Mouse (Mus musculus) frontal cortex, postnatal 14 days (tissue): ENCODE measurements around the gene Ankrd22.

ENCODE experiments used
- DNase-seq, 2 experiments: peaks; one replicate each; pipeline ENCODE4 v3.0.0; 2022; ENCODE audit warnings: low spot score in 2 of 2

Gene Ankrd22

GRCm38 (mm10) chr19:34181234-34181633 is 15.4 kb upstream of the Ankrd22 start:
- DNase-seq = no peak

- no peak for DNase-seq
Measured at GRCm38 (mm10) chr19:34180316-34180715, 14.5 kb upstream of the Ankrd22 start.

- DNase-seq = no peak
Measured at GRCm38 (mm10) chr19:34179136-34179535, 13.3 kb upstream of the Ankrd22 start.

GRCm38 (mm10) chr19:34174004-34174403 is 8.2 kb upstream of the Ankrd22 start:
- DNase-seq = no peak

- DNase-seq = no peak
Measured at GRCm38 (mm10) chr19:34171167-34171566, 5.3 kb upstream of the Ankrd22 start.

GRCm38 (mm10) chr19:34169121-34169520 is 3.3 kb upstream of the Ankrd22 start:
- no peak for DNase-seq

GRCm38 (mm10) chr19:34167896-34168661 is 2.2 kb upstream of the Ankrd22 start:
- DNase-seq = no peak

- no peak for DNase-seq
Measured at GRCm38 (mm10) chr19:34166386-34166785, 533 bp upstream of the Ankrd22 start.

- no peak for DNase-seq
Measured at GRCm38 (mm10) chr19:34162693-34163092, 3.2 kb downstream of the Ankrd22 start.

GRCm38 (mm10) chr19:34153263-34154144 is 12.3 kb downstream of the Ankrd22 start:
- no peak for DNase-seq

- DNase-seq = no peak
Measured at GRCm38 (mm10) chr19:34151909-34152308, 13.9 kb downstream of the Ankrd22 start.

- no peak for DNase-seq
Measured at GRCm38 (mm10) chr19:34148421-34148820, 17.4 kb downstream of the Ankrd22 start.

- no peak for DNase-seq
Measured at GRCm38 (mm10) chr19:34139431-34140046, 26.3 kb downstream of the Ankrd22 start.

- no peak for DNase-seq
Measured at GRCm38 (mm10) chr19:34138720-34139430, 27.0 kb downstream of the Ankrd22 start.

- no peak for DNase-seq
Measured at GRCm38 (mm10) chr19:34120107-34120731, 45.6 kb downstream of the Ankrd22 start.

GRCm38 (mm10) chr19:34119653-34120052 is 46.2 kb downstream of the Ankrd22 start:
- DNase-seq = no peak

- no peak for DNase-seq
Measured at GRCm38 (mm10) chr19:34119102-34119501, 46.8 kb downstream of the Ankrd22 start.

GRCm38 (mm10) chr19:34104841-34105240 is 61.0 kb downstream of the Ankrd22 start:
- no peak for DNase-seq

- no peak for DNase-seq
Measured at GRCm38 (mm10) chr19:34101888-34102287, 64.0 kb downstream of the Ankrd22 start.

- DNase-seq = no peak
Measured at GRCm38 (mm10) chr19:34100633-34101032, 65.2 kb downstream of the Ankrd22 start, which contains the start of gene Lipm. Gene Lipm (plus strand): TSS chr19:34100933.

GRCm38 (mm10) chr19:34096228-34096627 is 69.6 kb downstream of the Ankrd22 start:
- DNase-seq = no peak
